Mouse (Mus musculus) ES-Bruce4 (cell line): ENCODE data around the gene 2610028H24Rik.

Experiments used
- CTCF ChIP-seq: IDR thresholded peaks from one replicate; pipeline ENCODE4 v1.8.1; 2011; ENCODE audit warnings: low read depth, low read length
- EP300 ChIP-seq: IDR thresholded peaks from 2 replicates; pipeline ENCODE4 v1.6.1; 2011; ENCODE audit warnings: low read depth, low read length; ENCODE audit not compliant: insufficient read depth
- POLR2A ChIP-seq: IDR thresholded peaks from one replicate; pipeline ENCODE4 v1.8.1; 2011; ENCODE audit warnings: low read length; ENCODE audit not compliant: insufficient read depth

- TF ChIP-seq CTCF (no peak), POLR2A (no peak), EP300 (no peak)
Observed at GRCm38 (mm10) chr10:76461255-76461654, 12.4 kb downstream of the 2610028H24Rik start.
